Mouse (Mus musculus) left cerebral cortex, postnatal 14 days (tissue): ENCODE results near the gene Mybphl. TPM values are rescaled to one million over a fixed set of nuclear protein-coding genes. Genes with fewer than 3 reads are reported as not detected.

Experiments
- DNase-seq, 2 experiments: peaks; one replicate each; pipeline ENCODE4 v3.0.0; 2021 to 2022; ENCODE audit warnings: low spot score in 2 of 2, mixed read lengths in 1 of 2
- intact Hi-C: fragments of 180-260 bp; cut with DNase I; formaldehyde crosslinking; loops from one replicate; pipeline ENCODE4 v1.15.1; 2025
- long read RNA-seq, 2 experiments: library from polyadenylated mRNA; stranded (forward); transcript quantifications; one replicate each; pipeline ENCODE4 v2.0.0; 2021
- total RNA-seq, 2 experiments: library from RNA; stranded (reverse); gene quantifications; 2 replicates each; pipeline ENCODE4 v1.2.3; 2021

Mybphl gene
- under 1 TPM in 1 of 2 experiments, not detected in 1; 0.55 TPM for total RNA-seq
- long read RNA-seq, experiment 1: 0 reads
- long read RNA-seq, experiment 2: 0 reads

DNA sequence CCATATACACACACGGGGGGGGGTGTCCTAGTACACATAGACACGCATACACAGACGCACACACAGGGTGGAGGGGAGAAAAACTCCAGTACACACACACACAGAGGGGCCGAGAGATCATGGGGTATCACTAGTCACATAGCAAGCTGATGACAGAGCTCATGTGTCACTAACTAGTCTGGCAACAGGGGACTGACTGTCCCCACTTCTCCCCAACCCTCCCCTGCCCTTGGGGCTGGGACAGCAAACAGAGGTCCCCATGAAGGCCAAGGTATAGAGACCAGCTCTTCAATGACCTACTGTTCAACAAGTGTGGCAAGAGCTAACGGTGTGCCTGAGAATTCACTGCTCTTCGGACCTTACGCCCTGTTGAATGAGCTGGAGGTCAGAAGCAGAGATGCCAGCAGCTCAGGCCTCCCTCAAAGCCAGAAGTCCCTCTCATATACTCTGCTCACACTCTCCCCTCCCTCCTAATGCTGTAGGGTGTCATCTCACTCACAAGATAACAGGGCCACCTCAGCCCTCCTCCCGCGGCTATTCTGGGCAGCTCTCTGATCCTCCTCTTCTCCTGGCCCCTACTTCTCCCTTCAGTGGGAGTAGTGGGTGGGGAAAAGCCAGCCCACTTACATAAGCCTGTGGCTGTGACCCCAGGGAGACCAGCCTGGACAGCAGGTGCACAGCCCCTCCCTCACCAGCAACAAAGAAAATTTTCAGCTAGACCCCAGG is at the start of gene Mybphl:
Gene Mybphl (plus strand): TSS at position 642 of the 726 bp plus-strand sequence.
- intact Hi-C loops: no loop called here
- DNase-seq: no peak

DNA sequence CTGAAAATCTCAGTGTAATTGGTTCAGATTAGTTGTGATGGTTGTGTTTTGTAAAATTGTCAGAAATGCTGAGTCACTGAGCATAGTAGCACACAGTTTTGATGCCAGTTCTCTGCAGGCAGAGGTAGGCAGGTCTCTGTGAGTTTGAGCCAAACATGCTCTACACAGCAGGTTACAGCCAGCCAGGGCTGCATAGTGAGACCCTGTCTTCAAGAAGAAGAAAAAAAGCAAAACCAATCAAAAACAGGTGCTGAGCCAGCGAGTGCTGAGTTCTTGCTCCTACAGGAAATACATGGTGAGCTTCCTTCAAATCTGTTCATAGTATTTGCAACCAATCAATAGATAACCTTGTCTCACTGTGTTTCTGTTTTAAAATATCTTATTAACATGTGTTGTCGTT is 46.2 kb upstream of the Mybphl start:
- intact Hi-C loops: no loop called here
- DNase-seq: no peak

DNA sequence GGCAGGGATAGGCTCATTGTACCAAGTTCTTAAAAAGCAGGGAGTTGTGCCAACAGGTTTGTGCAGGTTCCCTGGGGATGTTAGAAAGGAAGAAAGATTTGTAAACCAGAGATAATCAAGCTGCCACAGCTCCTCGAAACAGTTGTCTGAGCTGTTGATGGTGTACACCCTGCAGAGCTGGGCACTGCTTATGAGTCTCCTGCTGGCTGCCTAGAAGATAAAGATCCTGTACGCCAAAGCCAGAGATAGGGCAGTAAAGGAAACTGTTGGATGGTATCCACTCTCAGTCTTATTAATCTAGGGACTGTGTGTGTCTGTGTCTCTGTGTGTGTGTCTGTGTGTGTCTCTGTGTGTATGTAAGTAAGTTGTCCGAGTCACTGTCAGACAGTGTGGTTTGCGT is 43.0 kb upstream of the Mybphl start:
- DNase-seq: no peak
- intact Hi-C loops: loop anchor here (5.0 kb wide), 1 partner anchor 39 kb away; the partner anchor contains the start of gene Sort1

DNA sequence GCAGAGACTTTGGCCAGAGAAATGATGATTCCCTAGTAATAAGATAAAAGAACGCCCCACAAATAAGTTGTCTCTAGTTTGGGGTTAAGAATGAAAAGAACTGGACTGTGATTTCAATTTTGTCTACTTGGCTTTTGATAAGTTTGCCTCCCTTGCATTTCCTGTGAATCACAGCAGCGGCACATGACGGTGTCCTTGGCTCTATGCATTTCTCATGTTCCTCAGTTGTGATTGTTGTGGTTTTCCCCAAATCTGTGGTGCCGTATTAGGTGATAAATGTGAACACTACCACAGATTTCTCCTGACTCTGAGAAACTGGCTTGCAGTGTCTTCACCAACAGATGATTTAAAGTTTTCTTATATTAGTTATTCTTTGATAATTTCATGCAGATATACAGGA is 42.6 kb upstream of the Mybphl start:
- intact Hi-C loops: loop anchor here (5.0 kb wide), 1 partner anchor 40 kb away; the partner anchor contains the start of gene Sort1

DNA sequence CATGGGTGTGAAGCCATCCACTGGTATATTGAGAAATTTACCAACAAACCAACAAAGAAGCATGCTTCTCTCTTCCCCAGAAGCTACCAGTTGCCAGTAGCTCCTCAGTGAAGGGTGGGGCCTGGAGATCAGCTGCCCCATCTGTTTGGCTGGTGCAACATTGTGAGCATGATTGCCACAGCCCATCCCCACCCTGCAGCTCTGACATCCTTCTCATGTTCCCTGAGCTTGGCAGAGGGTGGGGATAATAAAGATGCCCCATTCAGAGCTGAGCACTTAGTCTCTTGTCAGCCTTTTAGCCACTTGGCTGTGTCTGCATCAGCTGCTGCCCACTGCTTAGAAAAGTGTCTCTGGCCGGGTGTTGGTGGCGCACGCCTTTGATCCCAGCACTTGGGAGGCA is 41.7 kb upstream of the Mybphl start:
- DNase-seq: no peak
- intact Hi-C loops: loop anchor here (5.0 kb wide), 1 partner anchor 41 kb away; the partner anchor contains the start of gene Sort1

More for the DNA sequence above, 42.6 kb upstream of the Mybphl start:
- no peak for DNase-seq

DNA sequence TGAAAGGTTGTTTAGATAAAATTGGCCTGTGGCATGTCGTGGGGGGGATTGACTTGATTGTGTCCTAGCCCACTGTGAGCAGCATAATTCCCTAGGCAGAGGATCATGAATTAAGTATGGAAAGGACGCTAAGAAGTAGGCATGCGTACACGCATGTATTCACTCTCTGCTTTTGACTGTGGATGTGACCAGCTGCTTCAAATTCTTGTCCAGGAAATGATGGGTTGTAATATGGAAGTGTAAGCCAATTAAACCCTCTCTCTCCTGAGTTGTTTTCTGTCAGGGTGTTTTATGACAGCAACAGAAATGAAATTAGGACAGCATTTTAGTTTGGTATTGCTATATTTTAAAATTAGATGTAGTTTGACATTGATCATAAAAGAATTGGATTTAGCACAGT is 39.9 kb upstream of the Mybphl start:
- intact Hi-C loops: loop anchor here (5.0 kb wide), 1 partner anchor 43 kb away; the partner anchor contains the start of gene Sort1
- no peak for DNase-seq

DNA sequence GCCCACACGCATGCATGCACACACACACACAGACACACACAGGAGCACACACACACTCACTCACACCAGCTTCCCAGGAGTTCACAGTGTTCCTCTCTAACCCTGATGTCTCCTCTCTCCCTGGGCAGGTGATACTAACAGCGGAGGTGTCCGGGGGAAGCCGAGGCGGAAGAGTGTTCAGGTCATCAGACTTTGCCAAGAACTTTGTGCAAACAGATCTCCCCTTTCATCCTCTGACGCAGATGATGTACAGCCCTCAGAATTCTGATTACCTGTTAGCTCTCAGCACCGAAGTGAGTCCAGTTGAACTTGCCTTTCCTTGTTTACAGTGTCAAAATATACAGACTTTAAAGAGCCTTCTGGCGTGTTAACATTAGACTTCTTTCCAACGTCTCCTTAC is 39.2 kb upstream of the Mybphl start:
- intact Hi-C loops: no loop called here
- DNase-seq: no peak

DNA sequence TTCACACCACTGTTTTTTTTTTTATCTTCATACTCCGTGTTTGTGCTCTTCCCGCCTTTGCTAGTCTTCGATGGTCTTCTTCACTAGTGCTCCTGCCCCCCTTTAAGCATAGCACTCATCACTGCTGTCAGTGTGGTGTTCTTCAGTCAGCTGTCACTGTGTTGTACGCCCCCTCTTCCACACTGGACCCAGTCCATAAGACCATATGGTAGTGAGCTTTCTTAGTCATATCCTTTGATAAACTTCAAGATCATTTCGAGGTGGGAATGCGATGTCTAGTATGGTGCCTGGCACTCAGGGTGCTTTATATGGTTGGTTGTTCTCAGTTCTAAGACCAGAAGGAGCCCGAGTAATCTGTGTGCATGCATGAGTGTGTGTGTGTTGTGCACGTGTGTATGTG is 37.4 kb upstream of the Mybphl start:
- peak; percentile 49 to 57 for DNase-seq
- intact Hi-C loops: no loop called here

DNA sequence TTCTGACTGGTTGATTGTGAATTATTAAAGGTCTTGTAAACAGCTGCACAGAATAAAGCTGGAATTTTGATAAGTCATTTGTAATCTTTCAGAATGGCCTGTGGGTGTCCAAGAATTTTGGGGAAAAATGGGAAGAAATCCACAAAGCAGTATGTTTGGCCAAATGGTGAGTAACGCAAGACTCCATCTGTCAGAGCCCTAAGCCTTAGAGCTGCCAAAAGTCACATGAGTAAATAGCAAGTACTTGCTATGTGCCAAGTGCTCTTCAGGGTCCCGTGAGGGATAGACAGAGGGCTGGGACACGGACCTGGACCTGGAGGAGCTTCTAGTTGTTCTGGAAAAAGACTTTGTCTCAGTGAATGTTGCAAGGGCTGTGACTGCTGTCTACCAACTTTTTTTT is 36.8 kb upstream of the Mybphl start:
- intact Hi-C loops: no loop called here
- no peak for DNase-seq

DNA sequence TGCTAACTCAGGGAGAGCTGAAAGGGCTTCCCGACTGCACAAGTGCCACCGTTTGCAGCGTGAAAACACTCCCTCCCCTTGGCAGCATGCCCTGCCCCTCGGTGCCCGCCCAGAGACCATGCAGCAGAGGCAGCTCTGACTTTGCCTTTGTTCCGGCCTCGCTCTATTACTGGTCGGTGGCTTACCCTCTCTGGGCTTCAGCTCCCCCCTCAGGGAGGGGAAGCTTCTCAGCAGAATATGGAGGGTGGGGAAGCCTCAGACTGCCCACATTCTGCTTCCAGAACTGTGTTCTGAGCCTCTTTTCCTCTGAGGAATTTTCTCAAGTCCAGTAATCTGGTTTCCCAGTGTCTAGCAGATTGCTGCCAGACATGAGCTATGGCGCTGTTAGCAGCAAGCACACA is 36.3 kb upstream of the Mybphl start:
- intact Hi-C loops: no loop called here

DNA sequence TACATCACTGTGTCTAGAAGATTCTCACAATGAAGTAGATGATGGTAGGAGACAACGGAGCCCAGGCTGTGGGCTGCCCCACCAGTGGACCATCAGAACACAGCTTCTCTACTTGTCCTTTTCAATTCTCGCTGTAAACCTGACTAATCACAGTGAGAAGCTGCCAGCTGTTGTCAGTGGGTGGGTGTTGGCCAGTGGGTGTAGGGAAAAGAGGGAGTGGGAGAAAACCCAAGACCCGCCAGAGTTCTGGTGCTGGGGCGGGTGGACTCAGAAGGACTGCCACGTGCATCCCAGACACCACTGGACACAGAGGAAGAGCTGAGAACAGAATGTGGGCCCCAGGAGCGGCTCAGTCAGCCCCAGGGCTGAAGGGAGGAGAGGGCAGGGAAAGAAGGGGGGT is 33.9 kb upstream of the Mybphl start:
- intact Hi-C loops: no loop called here
- no peak for DNase-seq

More for the DNA sequence above, 36.3 kb upstream of the Mybphl start:
- peak; percentile 52 to 62 for DNase-seq

DNA sequence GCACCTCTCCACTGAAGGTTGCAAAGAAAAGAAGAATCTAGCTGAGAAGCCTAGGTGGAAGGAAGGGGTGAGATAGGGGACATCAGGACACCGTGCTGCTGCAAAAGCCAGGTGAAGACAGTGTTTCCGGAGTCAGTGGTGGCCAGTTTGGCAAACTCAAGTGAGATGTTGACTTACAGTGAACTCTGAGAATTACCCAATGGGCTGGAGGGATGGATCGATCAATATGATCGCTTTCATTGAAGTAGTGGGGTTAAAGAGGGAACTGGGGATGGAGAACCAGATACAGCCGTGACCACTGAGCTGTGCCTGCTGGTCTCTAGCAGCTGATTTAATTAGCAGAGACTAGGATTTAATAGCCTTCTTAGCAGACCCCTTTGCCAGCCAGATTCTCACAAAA is 27.8 kb upstream of the Mybphl start:
- intact Hi-C loops: no loop called here
- no peak for DNase-seq

DNA sequence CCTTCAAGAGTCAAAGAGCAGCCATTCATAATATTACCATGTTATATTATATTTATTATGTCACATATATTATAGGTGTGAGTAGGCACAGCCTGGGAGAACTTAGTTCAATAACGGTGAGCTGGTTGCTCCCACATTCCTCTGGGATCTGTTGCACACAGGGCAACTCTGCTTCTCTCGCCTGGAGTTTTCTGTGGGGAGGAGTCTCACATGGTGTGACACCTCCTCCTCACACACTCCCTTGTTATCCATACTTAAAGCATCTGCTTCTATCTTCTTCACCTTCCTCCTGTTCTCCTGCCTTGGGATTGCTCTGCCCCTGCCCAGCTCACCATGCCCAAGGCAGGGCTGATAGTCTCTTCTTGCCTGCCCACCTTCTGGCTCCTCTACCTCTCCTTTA is 23.7 kb upstream of the Mybphl start:
- intact Hi-C loops: no loop called here
- DNase-seq: no peak

DNA sequence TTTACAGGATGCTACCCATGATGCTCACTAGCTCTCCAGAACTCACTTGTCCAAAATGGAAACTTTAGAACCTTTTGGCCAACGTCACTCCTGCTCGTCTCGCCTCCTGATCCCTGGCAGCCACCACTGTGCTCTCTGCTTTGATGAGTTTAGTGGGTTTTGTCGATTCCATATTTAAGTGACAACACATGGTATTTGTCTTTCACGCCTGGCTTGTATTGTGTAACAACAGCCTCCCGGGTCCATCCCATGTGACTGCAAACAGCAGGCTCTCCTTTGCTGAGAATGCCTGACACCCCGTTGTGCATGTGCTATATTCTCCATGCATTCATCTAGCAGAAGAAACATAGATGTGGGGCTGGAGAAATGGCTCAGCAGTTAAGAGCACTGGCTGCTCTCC is 22.5 kb upstream of the Mybphl start:
- no peak for DNase-seq

DNA sequence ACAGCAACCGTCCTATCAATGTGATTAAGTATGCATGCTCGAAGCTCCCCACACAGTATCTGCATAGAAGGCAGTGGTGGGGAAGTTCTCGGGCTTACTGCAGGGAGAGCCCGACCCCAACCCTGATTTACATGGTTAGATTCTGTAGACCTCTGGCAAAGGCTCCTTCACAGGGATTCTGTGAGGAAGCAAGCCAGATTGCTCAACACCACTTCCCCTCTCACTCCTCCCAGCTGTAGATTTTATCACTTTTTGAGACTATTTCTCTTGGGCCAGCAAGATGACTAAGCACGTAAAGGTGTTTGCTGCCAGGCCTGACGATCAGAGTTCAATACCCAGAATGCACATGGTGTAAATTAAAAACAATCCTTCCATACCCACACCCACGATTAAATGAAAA is 18.9 kb upstream of the Mybphl start:
- intact Hi-C loops: loop anchor here (5.0 kb wide), 1 partner anchor 79 kb away; no protein-coding TSS in a partner anchor
- DNase-seq: no peak

More for the DNA sequence above, 22.5 kb upstream of the Mybphl start:
- intact Hi-C loops: no loop called here

DNA sequence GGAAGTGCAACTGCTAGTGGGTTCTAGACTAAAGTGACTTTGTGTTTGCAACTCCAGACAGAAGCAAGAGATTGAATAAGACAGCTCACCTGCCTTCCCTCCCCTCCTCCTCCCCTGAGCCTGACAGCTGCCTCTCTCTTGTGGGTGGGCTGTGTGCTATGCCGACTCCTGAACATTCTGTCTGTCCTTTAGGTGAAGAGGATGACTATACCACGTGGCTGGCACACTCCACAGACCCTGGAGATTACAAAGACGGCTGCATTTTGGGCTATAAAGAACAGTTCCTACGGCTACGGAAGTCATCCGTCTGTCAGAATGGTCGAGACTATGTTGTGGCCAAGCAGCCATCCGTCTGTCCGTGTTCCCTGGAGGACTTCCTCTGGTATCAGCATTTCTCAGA is 16.3 kb upstream of the Mybphl start:
- no peak for DNase-seq
- intact Hi-C loops: loop anchor here (5.0 kb wide), 1 partner anchor 81 kb away; no protein-coding TSS in a partner anchor

DNA sequence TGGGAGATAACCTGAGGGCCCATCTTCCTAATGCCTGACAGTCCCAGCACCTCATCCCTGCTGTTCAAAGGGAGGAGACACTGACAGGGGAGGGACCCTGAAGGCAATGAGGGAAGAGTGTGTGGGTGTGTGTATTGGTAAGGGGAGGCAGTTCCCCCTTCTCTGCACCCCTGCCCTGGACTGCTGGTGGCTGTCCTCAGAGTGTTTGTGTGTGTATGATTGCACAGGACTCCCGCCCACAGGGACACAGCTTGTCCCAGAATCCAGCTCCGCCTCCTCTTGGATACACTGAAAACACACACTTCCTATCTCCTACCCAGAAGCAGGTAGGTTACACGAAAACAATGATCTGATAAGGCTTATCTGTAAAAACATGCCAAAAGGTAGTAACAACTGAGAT is 9.5 kb upstream of the Mybphl start:
- intact Hi-C loops: no loop called here
- no peak for DNase-seq

DNA sequence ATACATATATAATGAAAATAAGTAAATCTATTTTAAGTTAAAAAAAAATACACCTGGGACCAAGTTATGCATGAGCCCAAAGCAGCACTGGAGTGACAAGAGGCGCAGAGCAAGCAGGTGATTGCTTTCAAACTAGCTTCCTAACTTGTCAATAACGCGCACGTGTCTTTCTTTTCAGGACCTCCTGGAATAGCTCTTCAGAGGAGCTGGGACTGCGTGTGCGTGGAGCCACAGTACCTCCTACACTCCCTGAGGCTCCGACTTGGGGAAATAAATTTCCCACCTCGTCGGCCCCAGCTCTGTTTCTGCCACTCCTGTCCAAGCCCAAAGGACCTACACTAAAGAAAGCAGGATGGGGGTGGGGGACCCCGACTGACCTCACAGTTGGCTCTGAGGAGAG is 7.7 kb upstream of the Mybphl start:
- intact Hi-C loops: no loop called here
- peak in 1 of 2 experiments; percentile 50 for DNase-seq

DNA sequence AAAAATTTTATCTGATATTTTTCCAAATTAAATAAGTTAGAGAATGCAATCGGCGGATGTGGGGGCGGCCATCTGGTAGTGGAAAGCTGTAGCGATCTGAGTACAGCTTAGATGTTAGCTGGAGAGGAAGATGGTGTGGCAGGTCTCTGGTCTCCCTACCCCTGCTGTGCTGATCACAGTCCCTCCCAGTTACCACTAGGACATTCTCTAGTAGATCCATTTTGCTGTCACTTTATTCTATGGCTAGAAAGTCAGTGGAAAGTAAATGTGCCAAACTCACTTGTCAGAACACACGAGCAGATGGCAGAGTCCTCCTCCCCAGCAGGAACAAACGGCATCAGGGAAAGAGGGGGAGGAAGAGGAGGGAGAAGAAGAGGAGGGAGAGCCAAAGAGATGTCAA is 6.3 kb upstream of the Mybphl start:
- intact Hi-C loops: no loop called here
- peak; percentile 58 to 69 for DNase-seq

DNA sequence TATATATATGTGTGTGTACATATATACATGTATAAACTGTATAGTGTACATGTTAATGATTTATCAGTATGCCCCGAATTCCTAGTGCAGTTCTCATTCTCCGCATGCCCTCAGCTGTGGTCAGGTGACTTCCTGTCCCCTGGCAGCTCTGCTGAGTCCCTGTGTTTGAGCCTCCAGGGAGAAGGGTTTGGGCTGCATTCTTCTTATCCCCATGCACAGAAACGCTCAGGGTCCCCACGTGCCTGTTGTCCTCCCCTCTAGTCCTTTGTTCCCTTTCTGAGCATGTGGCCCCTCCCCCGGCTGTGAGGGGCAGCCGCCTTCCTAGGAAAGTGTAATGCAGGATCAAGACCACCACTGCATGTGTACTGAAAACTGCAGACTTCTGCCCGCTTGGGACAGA is 3.8 kb upstream of the Mybphl start:
- intact Hi-C loops: no loop called here
- DNase-seq: no peak

DNA sequence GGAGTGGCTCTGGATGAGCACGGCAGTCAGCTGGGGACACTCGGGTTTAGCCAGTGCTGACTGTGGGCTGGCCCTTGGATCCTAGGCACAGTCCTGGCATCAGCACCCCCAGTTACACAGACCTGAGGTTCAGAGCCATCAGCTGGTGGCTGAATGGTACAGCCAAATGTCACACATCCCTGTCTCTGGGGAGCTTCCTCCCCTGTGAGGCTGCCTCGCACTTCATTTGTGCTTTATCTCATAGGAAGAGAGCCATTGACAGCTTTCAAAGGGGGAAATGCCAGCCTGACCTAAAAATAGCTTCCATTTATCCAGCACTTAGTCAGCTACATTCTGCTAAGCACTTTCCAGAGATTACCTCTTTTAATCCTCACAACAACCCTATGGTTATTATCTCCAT is 1.1 kb upstream of the Mybphl start:
- peak; percentile 40 to 62 for DNase-seq

More for the DNA sequence above, 1.1 kb upstream of the Mybphl start:
- intact Hi-C loops: no loop called here
